Comparison of ENCODE assay signal across 8 mouse cellular contexts in genomic region chr15:102376453-102377162, GRCm38 (mm10). TPM values are rescaled to one million over a fixed set of nuclear protein-coding genes. Genes with fewer than 3 reads are reported as not detected.
A peak's percentile ranks its signal among the peaks of the same experiment; 100 is the strongest.
DNase-seq lines count a peak whose midpoint lies in the region; ATAC-seq and TF ChIP-seq lines count a peak whose summit lies in the region.

No protein-coding gene starts in this region.

- H3K9ac ChIP-seq in heart, embryonic 13.5 days = peak overlapping the region; percentile 85

- WGBS in heart, embryonic 13.5 days = 1% methylated on average over 42 of the region's 43 CpGs

- peak; percentile 45; the same call in 1 of the 2 replicates for ATAC-seq in frontal cortex, adult (ENCODE audit: low TSS enrichment)
- ATAC-seq in Patski = peak; percentile 55
- ATAC-seq in heart, embryonic 13.5 days (ENCODE audit: extremely low read depth, insufficient number of reproducible peaks, low FRiP score, low TSS enrichment) = peak; percentile 77
- peak; percentile 70 for ATAC-seq in megakaryocyte, adult 5-6 weeks (ENCODE audit: poor library complexity, severe bottlenecking)

- H3K9me3 ChIP-seq in heart, embryonic 13.5 days = no peaks in the 10 kb centered on the region

- H3K27ac ChIP-seq in heart, embryonic 13.5 days (replicated peaks) = peak overlapping the region; percentile 79

- peak overlapping the region; percentile 97 for H3K4me2 ChIP-seq in heart, embryonic 13.5 days

- H3K4me3 ChIP-seq in heart, embryonic 13.5 days = peak overlapping the region; percentile 68

- peaks cover 20% of the 10 kb centered on the region for H3K4me1 ChIP-seq in heart, embryonic 13.5 days

- DNase-seq in frontal cortex, postnatal 10 days (ENCODE audit: low spot score in 2 of 2) = no peak
- DNase-seq in Patski (ENCODE audit: low read depth, low spot score) = no peak
- peak; percentile 84 for DNase-seq in embryo, embryonic 9.5 days (ENCODE audit: extremely low spot score)
- DNase-seq in kidney, postnatal 4 days = peak; percentile 76 to 84
- DNase-seq in spleen, postnatal 36 days (ENCODE audit: low spot score in 2 of 2) = peak; percentile 39 to 50

- TF ChIP-seq CTCF in Patski (IDR thresholded peaks at IDR 0.05) = no peak

- CTCF ChIA-PET in Patski (lab: Charles Lee) = interaction anchor here (0.6 to 2.4 kb wide), 13 partner anchors 17 to 93 kb away, joined by 3 to 11 read pairs (median 4); partner anchors contain the start of gene Aaas

- in situ Hi-C loops in Patski (cut with MboI; ENCODE audit: low pct_unique_long_range_greater_than_20kb) = loop anchor here (5.0 kb wide), 1 partner anchor 39 kb away; no protein-coding TSS in a partner anchor

- no peaks in the 10 kb centered on the region for H3K27me3 ChIP-seq in Patski
- H3K27me3 ChIP-seq in heart, embryonic 13.5 days (replicated peaks) = peaks cover 25% of the 10 kb centered on the region

- H3K36me3 ChIP-seq in heart, embryonic 13.5 days = no peaks in the 10 kb centered on the region

- POLR2A ChIA-PET in Patski (lab: Charles Lee) = interaction anchor here (0.5 to 1.2 kb wide), 2 partner anchors 28 to 29 kb away, joined by 4 read pairs; partner anchors contain the start of gene Sp1

RNA-seq across cellular contexts. Expression of gene Sp7, which starts 9.6 kb away (rescaled TPM):
- polyA plus RNA-seq in Patski (2021) = not detected
- 0.16 and 0.19 TPM in 2 replicates for polyA plus RNA-seq in heart, embryonic 13.5 days (2015; fragmentation: Nextera tagmentation; extraction: Ambion mirVana)
- total RNA-seq in megakaryocyte, adult 5-6 weeks (2015) = not detected in 2 replicates
- not detected in 2 replicates for total RNA-seq in megakaryocyte, adult 5-6 weeks (2017)

RNA-seq across cellular contexts. Expression of gene Aaas, which starts 26.0 kb away (rescaled TPM):
- polyA plus RNA-seq in Patski (2021) = 43.3 TPM
- polyA plus RNA-seq in heart, embryonic 13.5 days (2015; fragmentation: Nextera tagmentation; extraction: Ambion mirVana) = 54.0 and 58.1 TPM in 2 replicates
- 67.5 and 75.2 TPM in 2 replicates for total RNA-seq in megakaryocyte, adult 5-6 weeks (2015)
- 64.3 and 100 TPM in 2 replicates for total RNA-seq in megakaryocyte, adult 5-6 weeks (2017)

RNA-seq across cellular contexts. Expression of gene Sp1, which starts 29.3 kb away (rescaled TPM):
- 30.6 TPM for polyA plus RNA-seq in Patski (2021)
- polyA plus RNA-seq in heart, embryonic 13.5 days (2015; fragmentation: Nextera tagmentation; extraction: Ambion mirVana) = 4.3 and 4.6 TPM in 2 replicates
- 68.3 and 71.8 TPM in 2 replicates for total RNA-seq in megakaryocyte, adult 5-6 weeks (2015)
- 64.1 and 72.2 TPM in 2 replicates for total RNA-seq in megakaryocyte, adult 5-6 weeks (2017)

RNA-seq across cellular contexts. Expression of gene Myg1, which starts 45.1 kb away (rescaled TPM):
- 87.1 TPM for polyA plus RNA-seq in Patski (2021)
- polyA plus RNA-seq in heart, embryonic 13.5 days (2015; fragmentation: Nextera tagmentation; extraction: Ambion mirVana) = 60.0 and 65.0 TPM in 2 replicates
- total RNA-seq in megakaryocyte, adult 5-6 weeks (2015) = 28.4 and 28.6 TPM in 2 replicates
- 47.8 and 52.2 TPM in 2 replicates for total RNA-seq in megakaryocyte, adult 5-6 weeks (2017)

RNA-seq across cellular contexts. Expression of gene Pfdn5, which starts 50.7 kb away (rescaled TPM):
- polyA plus RNA-seq in Patski (2021) = 642 TPM
- 310 and 347 TPM in 2 replicates for polyA plus RNA-seq in heart, embryonic 13.5 days (2015; fragmentation: Nextera tagmentation; extraction: Ambion mirVana)
- 385 and 398 TPM in 2 replicates for total RNA-seq in megakaryocyte, adult 5-6 weeks (2015)
- total RNA-seq in megakaryocyte, adult 5-6 weeks (2017) = 347 and 441 TPM in 2 replicates

Comparison
In these comparisons a context has a peak if more than half of its experiments do, and no peak if none do; other contexts are left out.
1. DNase-seq: peak in embryo, embryonic 9.5 days (single experiment), kidney, postnatal 4 days (2 of 2) and spleen, postnatal 36 days (2 of 2); none in frontal cortex, postnatal 10 days (0 of 2) and Patski (single experiment).
2. Peak in every context shown above with its lines, with median percentiles within 50 percentile points of each other: ATAC-seq.